Mouse (Mus musculus) urinary bladder, postnatal 25 days (tissue): ENCODE data around the gene Ncam1.

Experiments
- DNase-seq: peaks from one replicate; pipeline ENCODE4 v3.0.0; 2022; ENCODE audit warnings: low spot score

Gene Ncam1

GRCm38 (mm10) chr9:49504658-49505057 is 294.1 kb downstream of the Ncam1 start:
- no peak for DNase-seq

GRCm38 (mm10) chr9:49502245-49502644 is 296.5 kb downstream of the Ncam1 start:
- DNase-seq: no peak

GRCm38 (mm10) chr9:49499878-49500277 is 298.8 kb downstream of the Ncam1 start:
- DNase-seq: no peak

- peak; percentile 44 for DNase-seq
These were observed 304.6 kb downstream of the Ncam1 start for GRCm38 (mm10) chr9:49493979-49494649.

- no peak for DNase-seq
These were observed 308.1 kb downstream of the Ncam1 start for GRCm38 (mm10) chr9:49490609-49491008.

GRCm38 (mm10) chr9:49488912-49489895 is 309.5 kb downstream of the Ncam1 start:
- DNase-seq: peak; percentile 92

GRCm38 (mm10) chr9:49488258-49488657 is 310.5 kb downstream of the Ncam1 start:
- DNase-seq: no peak

GRCm38 (mm10) chr9:49487657-49487943 is 311.1 kb downstream of the Ncam1 start:
- no peak for DNase-seq

- no peak for DNase-seq
These were observed 311.7 kb downstream of the Ncam1 start for GRCm38 (mm10) chr9:49486805-49487656.

GRCm38 (mm10) chr9:49485892-49486311 is 312.8 kb downstream of the Ncam1 start, which contains the start of gene Ttc12:
TSS of gene Ttc12 (minus strand) at chr9:49486225.
- DNase-seq: peak; percentile 74

- no peak for DNase-seq
These were observed 313.4 kb downstream of the Ncam1 start for GRCm38 (mm10) chr9:49485250-49485891.

- no peak for DNase-seq
These were observed 315.4 kb downstream of the Ncam1 start for GRCm38 (mm10) chr9:49483316-49483715.

- no peak for DNase-seq
These were observed 326.6 kb downstream of the Ncam1 start for GRCm38 (mm10) chr9:49472126-49472525.

- no peak for DNase-seq
These were observed 327.8 kb downstream of the Ncam1 start for GRCm38 (mm10) chr9:49470946-49471345.

GRCm38 (mm10) chr9:49470006-49470405 is 328.7 kb downstream of the Ncam1 start:
- DNase-seq: no peak

GRCm38 (mm10) chr9:49456136-49456535 is 342.6 kb downstream of the Ncam1 start:
- DNase-seq: no peak

- DNase-seq: no peak
These were observed 346.3 kb downstream of the Ncam1 start for GRCm38 (mm10) chr9:49452396-49452795.
